Mouse (Mus musculus) liver, embryonic 11.5 days (tissue): ENCODE data around the gene Rrbp1. TPM values are rescaled to one million over a fixed set of nuclear protein-coding genes. Genes with fewer than 3 reads are reported as not detected.
A peak's percentile ranks its signal among the peaks of the same experiment; 100 is the strongest.

Experiments used
- ATAC-seq: fragments of 200-750 bp; cut with Nextera tagmentation; replicated peaks from 2 replicates; pipeline ENCODE4 v1.8.0; 2017; ENCODE audit warnings: moderate number of reproducible peaks, mild to moderate bottlenecking, moderate TSS enrichment, moderate library complexity; ENCODE audit not compliant: low FRiP score
- DNase-seq: peaks from one replicate; pipeline ENCODE4 v3.0.0-alpha.2; 2017; ENCODE audit warnings: low spot score
- H3K27ac ChIP-seq: fragments of 300-500 bp; sonication (generic); 2 replicates; pipeline ENCODE4 v1.5.1; 2014; ENCODE audit warnings: mild to moderate bottlenecking, low read depth, low read length, control low read depth
- H3K27me3 ChIP-seq: fragments of 300-500 bp; sonication (generic); replicated peaks from 2 replicates; pipeline ENCODE4 v1.6.1; 2014; ENCODE audit warnings: low read length, mixed read lengths; ENCODE audit not compliant: control insufficient read depth, insufficient read depth
- H3K36me3 ChIP-seq: fragments of 300-500 bp; sonication (generic); 2 replicates; pipeline ENCODE4 v1.6.1; 2014; ENCODE audit warnings: mild to moderate bottlenecking, low read length, moderate library complexity, mixed read lengths; ENCODE audit not compliant: control insufficient read depth, insufficient read depth
- H3K4me1 ChIP-seq: fragments of 300-500 bp; sonication (generic); replicated peaks from 2 replicates; pipeline ENCODE4 v1.6.1; 2014; ENCODE audit warnings: low read length, mixed read lengths; ENCODE audit not compliant: control insufficient read depth, insufficient read depth
- H3K4me2 ChIP-seq: fragments of 300-500 bp; sonication (generic); 2 replicates; pipeline ENCODE4 v1.6.1; 2014; ENCODE audit warnings: mild to moderate bottlenecking, control low read depth, moderate library complexity
- H3K4me3 ChIP-seq: fragments of 300-500 bp; sonication (generic); 2 replicates; pipeline ENCODE4 v1.5.1; 2014; ENCODE audit warnings: low read depth, low read length, control low read depth
- H3K9ac ChIP-seq: fragments of 300-500 bp; sonication (generic); 2 replicates; pipeline ENCODE4 v1.6.1; 2014; ENCODE audit warnings: low read depth, low read length, control low read depth
- H3K9me3 ChIP-seq: fragments of 300-500 bp; sonication (generic); 2 replicates; pipeline ENCODE4 v1.6.1; 2016; ENCODE audit warnings: low read length, inconsistent platforms, mixed read lengths; ENCODE audit not compliant: control insufficient read depth
- WGBS: fragments of 180-500 bp; shearing (Covaris S2); extraction: QIAGEN DNeasy Blood & Tissue Kit; methylation state at CpG from one replicate; pipeline ENCODE4 v1.1.7; 2014; 5-methylcytosine and 5-hydroxymethylcytosine counted together
- polyA plus RNA-seq: library from polyadenylated mRNA; unstranded; fragments of >200 nt; fragmentation: Nextera tagmentation; extraction: Ambion mirVana; gene quantifications from 2 replicates; pipeline ENCODE4 v1.2.1, GENCODE M21; 2014

The Rrbp1 gene
- polyA plus RNA-seq, 1 experiment from 2014 or later = 89.6 TPM

- peaks cover 37% of the 10 kb centered on the region for H3K4me1 ChIP-seq
These were observed 600 bp downstream of the Rrbp1 start for GRCm38 (mm10) chr2:144010282-144011044.

GRCm38 (mm10) chr2:144009551-144010281 lies 1.3 kb downstream of the Rrbp1 start:
- H3K27me3 ChIP-seq = no peaks in the 10 kb centered on the region
- no peaks in the 10 kb centered on the region for H3K9me3 ChIP-seq
- DNase-seq (peak; percentile 61), ATAC-seq (peak; percentile 11)
- peak overlapping the region; percentile 98 for H3K27ac ChIP-seq
- peaks cover 8% of the 10 kb centered on the region for H3K36me3 ChIP-seq
- WGBS = under 1% methylated on average over 29 of the region's 30 CpGs
- H3K4me1 ChIP-seq = peaks cover 44% of the 10 kb centered on the region
- peak overlapping the region; percentile 79 for H3K4me2 ChIP-seq
- peak overlapping the region; percentile 97 for H3K4me3 ChIP-seq
- peak overlapping the region; percentile 97 for H3K9ac ChIP-seq

More at GRCm38 (mm10) chr2:144010282-144011044, 600 bp downstream of the Rrbp1 start:
- WGBS = under 1% methylated on average over 89 of the region's 107 CpGs
- H3K36me3 ChIP-seq = peaks cover 8% of the 10 kb centered on the region
- ATAC-seq = peak; percentile 35
- DNase-seq = peak; percentile 84
- no peaks in the 10 kb centered on the region for H3K27me3 ChIP-seq
- peak overlapping the region; percentile 97 for H3K9ac ChIP-seq
- peak overlapping the region; percentile 79 for H3K4me2 ChIP-seq
- peak overlapping the region; percentile 98 for H3K27ac ChIP-seq
- peak overlapping the region; percentile 97 for H3K4me3 ChIP-seq
- no peaks in the 10 kb centered on the region for H3K9me3 ChIP-seq

DNA sequence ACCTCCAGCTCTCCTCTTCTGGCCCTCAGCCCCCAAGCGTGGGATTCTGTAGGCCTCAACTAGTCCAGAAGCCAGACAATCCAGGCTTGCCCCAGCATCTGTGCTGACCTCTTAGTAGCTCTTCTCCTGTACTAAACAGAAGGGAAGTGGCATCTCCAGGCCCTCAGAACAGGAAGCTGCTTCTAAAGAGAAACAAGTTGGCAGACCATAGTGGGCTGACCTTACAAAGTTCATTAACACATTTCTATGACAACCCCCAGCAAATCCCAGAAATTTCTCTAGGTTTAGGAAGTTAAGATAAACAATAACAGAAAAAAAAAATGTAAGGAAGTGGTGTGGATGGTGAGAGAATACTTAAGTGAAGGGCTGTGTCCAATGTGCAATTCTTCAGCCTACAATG lies 2.0 kb downstream of the Rrbp1 start:
- WGBS = 73% methylated on average over 1 of the region's 1 CpGs
- Histone ChIP-seq H3K4me2 (peak overlapping the region; percentile 79), H3K9me3 (no peaks in the 10 kb centered on the region), H3K27me3 (no peaks in the 10 kb centered on the region), H3K4me1 (peaks cover 46% of the 10 kb centered on the region), H3K36me3 (peaks cover 8% of the 10 kb centered on the region), H3K4me3 (peak overlapping the region; percentile 97), H3K9ac (no peak overlapping the region), H3K27ac (peak overlapping the region; percentile 98)
- DNase-seq (no peak), ATAC-seq (no peak)

DNA sequence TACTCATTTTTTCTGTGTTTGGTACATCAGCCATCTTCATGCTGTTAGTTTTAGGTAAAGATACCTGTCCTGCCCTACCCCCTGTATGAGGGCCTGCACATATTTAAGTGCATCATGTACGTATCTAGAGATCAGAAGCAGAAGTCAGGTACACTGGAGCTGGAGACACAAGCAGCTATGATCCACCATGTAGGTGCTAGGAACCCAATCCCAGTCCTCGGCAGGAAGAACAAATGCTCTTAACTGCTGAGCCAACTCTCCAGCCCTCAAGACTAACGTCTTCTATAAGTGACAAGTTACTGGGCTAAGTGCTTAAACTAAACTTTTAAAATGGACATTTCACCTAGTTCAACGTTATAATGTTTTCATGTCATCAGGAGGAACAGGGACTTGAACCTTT lies 3.9 kb downstream of the Rrbp1 start:
- no peak overlapping the region; the same call in 1 of the 2 replicates for H3K4me2 ChIP-seq
- no peaks in the 10 kb centered on the region for H3K27me3 ChIP-seq
- H3K9me3 ChIP-seq = no peaks in the 10 kb centered on the region
- no peak for DNase-seq
- H3K4me3 ChIP-seq = no peak overlapping the region
- peaks cover 10% of the 10 kb centered on the region for H3K36me3 ChIP-seq
- peaks cover 55% of the 10 kb centered on the region for H3K4me1 ChIP-seq
- H3K27ac ChIP-seq = no peak overlapping the region
- H3K9ac ChIP-seq = no peak overlapping the region
- ATAC-seq = no peak
- WGBS = 86% methylated on average over 4 of the region's 4 CpGs

- Histone ChIP-seq H3K27ac (no peak overlapping the region), H3K9me3 (no peaks in the 10 kb centered on the region), H3K27me3 (no peaks in the 10 kb centered on the region), H3K36me3 (peaks cover 10% of the 10 kb centered on the region), H3K4me3 (no peak overlapping the region), H3K4me1 (peaks cover 55% of the 10 kb centered on the region), H3K4me2 (no peak overlapping the region), H3K9ac (no peak overlapping the region)
- WGBS = 87% methylated on average over 6 of the region's 6 CpGs
- DNase-seq = no peak
- no peak for ATAC-seq
These were observed 4.4 kb downstream of the Rrbp1 start for GRCm38 (mm10) chr2:144006686-144007085.

DNA sequence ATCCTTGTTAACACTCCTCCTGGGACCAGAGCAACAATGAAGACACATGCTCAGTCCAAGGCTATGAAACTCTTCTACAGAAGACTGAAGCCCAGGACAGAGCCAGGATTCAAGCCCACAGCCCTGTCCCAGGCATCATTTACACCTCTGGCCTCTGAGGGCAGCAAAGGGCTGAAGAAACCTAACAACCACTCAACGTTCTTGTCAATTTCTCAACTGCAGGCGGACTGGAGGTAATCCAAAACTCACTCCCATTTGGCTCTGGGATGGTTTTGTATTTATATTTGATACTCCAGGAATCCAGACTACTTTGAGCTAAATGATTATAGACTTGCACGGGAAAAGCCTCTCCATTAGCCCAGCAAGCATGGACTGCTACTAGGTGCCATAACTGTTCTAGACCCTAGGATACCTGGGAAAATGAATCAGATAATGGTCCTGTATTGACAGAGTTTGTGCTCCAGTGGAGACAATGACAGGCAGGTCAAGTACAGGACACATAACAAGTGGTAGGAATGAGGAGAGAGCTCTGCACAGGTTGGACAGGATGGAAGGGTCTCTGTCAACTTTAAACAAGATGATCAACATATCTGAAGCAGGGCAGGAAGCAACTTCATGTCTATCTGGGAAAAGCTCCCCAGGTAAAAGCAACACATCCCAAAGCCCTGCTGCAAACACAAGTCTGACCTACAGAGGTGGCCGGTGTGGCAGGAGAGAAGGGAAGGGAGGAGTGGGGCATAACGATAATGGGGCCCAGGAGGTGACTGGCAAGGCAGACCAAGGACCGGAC lies 5.7 kb downstream of the Rrbp1 start:
- H3K9ac ChIP-seq = no peak overlapping the region
- ATAC-seq = no peak
- no peak overlapping the region for H3K4me3 ChIP-seq
- peaks cover 10% of the 10 kb centered on the region for H3K36me3 ChIP-seq
- no peak for DNase-seq
- WGBS = 74% methylated on average over 6 of the region's 6 CpGs
- H3K27me3 ChIP-seq = no peaks in the 10 kb centered on the region
- no peaks in the 10 kb centered on the region for H3K9me3 ChIP-seq
- no peak overlapping the region for H3K27ac ChIP-seq
- no peak overlapping the region; the same call in none of the 2 replicates for H3K4me2 ChIP-seq
- H3K4me1 ChIP-seq = peaks cover 55% of the 10 kb centered on the region

DNA sequence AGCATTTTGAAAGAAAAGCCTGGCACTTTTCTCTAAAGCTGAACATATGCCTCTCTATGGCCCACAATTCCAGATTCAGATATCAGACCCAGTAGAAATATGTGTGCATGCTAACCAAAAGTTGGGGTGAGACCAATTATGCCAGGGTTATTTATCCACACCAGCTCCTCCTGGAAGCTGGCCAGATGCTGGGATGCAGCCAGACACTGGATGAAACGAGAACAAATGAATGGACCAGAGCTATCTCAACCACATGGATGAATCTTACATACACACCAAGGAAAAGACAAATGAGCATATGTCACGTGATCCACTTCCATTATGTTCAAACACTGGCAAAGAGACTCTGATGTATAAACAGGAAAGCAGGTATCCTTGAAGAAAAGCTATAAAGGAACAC lies 7.5 kb downstream of the Rrbp1 start:
- H3K4me2 ChIP-seq = no peak overlapping the region
- H3K9me3 ChIP-seq = no peaks in the 10 kb centered on the region
- no peaks in the 10 kb centered on the region for H3K27me3 ChIP-seq
- no peak overlapping the region for H3K9ac ChIP-seq
- H3K4me3 ChIP-seq = no peak overlapping the region
- DNase-seq = no peak
- H3K36me3 ChIP-seq = peaks cover 10% of the 10 kb centered on the region
- 72% methylated on average over 2 of the region's 2 CpGs for WGBS
- no peak for ATAC-seq
- no peak overlapping the region for H3K27ac ChIP-seq
- peaks cover 44% of the 10 kb centered on the region for H3K4me1 ChIP-seq

DNA sequence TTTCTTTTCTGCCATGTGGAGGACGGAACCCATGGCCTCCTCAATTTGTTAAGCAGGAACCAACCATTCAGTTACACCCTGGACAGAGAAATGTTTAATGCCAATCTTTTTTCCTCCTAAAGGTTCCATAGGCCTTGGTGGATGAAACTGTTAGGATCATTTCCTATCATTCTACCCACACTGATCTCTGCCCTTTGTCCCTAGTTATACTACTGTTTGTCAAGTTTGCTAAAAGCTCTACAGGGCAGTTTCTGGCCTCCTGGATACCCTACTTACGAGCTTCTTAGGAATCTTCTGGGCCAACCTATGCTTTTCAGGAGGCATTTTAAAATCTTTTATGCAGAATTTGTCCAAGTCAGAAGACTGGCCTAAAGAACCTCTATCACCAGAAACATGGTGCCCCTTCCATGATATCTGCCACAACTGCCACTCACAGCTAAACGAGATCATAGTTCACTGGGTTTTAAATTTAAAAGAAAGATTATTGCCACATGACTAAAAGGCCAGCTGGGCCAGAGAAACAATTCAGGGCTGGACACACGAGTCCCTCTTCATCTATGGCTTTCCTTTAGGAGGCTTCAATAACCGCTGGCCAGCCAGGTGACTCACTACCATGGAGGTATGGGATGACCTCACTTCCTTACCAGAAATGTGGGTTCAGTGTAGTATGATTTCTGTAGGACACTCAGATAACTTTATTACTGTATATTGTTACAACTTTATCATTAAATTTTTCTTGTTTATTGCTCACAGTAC lies 8.7 kb downstream of the Rrbp1 start:
- H3K27ac ChIP-seq = no peak overlapping the region
- 82% methylated on average over 5 of the region's 5 CpGs for WGBS
- peaks cover 4% of the 10 kb centered on the region; the same call in 1 of the 2 replicates for H3K36me3 ChIP-seq
- no peak overlapping the region for H3K4me2 ChIP-seq
- H3K27me3 ChIP-seq = no peaks in the 10 kb centered on the region
- H3K9ac ChIP-seq = no peak overlapping the region
- H3K9me3 ChIP-seq = no peaks in the 10 kb centered on the region
- no peak overlapping the region for H3K4me3 ChIP-seq
- DNase-seq (no peak), ATAC-seq (no peak)
- H3K4me1 ChIP-seq = peaks cover 36% of the 10 kb centered on the region
